Mouse (Mus musculus) layer of hippocampus, adult 2 months (tissue): ENCODE results near the gene Rpl10-ps3. TPM values are rescaled to one million over a fixed set of nuclear protein-coding genes. Genes with fewer than 3 reads are reported as not detected.

ENCODE experiments used
- DNase-seq, 2 experiments: peaks; one replicate each; pipeline ENCODE4 v3.0.0; 2022; ENCODE audit warnings: low spot score in 2 of 2
- H3K27ac ChIP-seq: fragments of 200-600 bp; 2 replicates; pipeline ENCODE4 v1.8.1; 2022
- H3K4me3 ChIP-seq: fragments of 200-600 bp; 2 replicates; pipeline ENCODE4 v1.8.1; 2022; ENCODE audit warnings: mild to moderate bottlenecking
- CTCF ChIP-seq: fragments of 200-600 bp; conservative IDR thresholded peaks from 2 replicates; pipeline ENCODE4 v1.8.1; 2022; ENCODE audit warnings: antibody characterized with exemption, mild to moderate bottlenecking, moderate library complexity
- long read RNA-seq, 2 experiments: library from polyadenylated mRNA; stranded (forward); transcript quantifications; one replicate each; pipeline ENCODE4 v2.0.0; 2021; ENCODE audit warnings: borderline mapping rate in 2 of 2
- total RNA-seq, 2 experiments: library from RNA; stranded (reverse); gene quantifications; 2 replicates each; pipeline ENCODE4 v1.2.3; 2021

The Rpl10-ps3 gene
- 100 to 1,000 TPM; 398 TPM for total RNA-seq
- long read RNA-seq, experiment 1, transcript Rpl10-ps3-201 (1 exons, 768 nt): major isoform, 40 of 40 reads
- long read RNA-seq, experiment 1, partial matches to known transcripts: 0 of 40 reads
- long read RNA-seq, experiment 1, other reads (novel, unspliced or antisense): 0 of 40 reads
- long read RNA-seq, experiment 2, transcript Rpl10-ps3-201 (1 exons, 768 nt): major isoform, 75 of 75 reads
- long read RNA-seq, experiment 2, partial matches to known transcripts: 0 of 75 reads
- long read RNA-seq, experiment 2, other reads (novel, unspliced or antisense): 0 of 75 reads

DNA sequence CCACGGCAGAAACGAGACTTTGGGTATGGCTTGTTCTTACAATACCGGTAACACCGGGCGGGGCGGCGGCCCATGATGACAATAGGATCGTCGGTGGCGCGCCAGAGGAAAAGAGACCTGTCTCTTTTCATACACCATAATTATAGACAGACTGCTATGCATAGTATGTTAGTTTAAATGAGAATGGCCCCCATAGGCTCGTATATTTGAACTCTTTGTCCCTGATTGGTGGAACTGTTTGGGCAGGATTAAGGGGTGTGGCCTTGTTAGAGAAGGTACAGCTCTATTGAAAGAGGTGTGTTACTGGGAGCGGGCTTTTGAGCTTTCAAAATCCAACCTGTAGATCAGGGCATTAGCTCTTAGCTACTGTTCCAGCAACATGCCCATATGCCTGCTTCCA, at the start of gene Rpl10-ps3:
Gene Rpl10-ps3, minus strand, starts transcription at position 101 of the 400 bp plus-strand sequence.
- DNase-seq: no peak
- H3K27ac ChIP-seq: no peak within 1 kb of the TSS
- TF ChIP-seq CTCF: no peak
- no peak within 1 kb of the TSS for H3K4me3 ChIP-seq

DNA sequence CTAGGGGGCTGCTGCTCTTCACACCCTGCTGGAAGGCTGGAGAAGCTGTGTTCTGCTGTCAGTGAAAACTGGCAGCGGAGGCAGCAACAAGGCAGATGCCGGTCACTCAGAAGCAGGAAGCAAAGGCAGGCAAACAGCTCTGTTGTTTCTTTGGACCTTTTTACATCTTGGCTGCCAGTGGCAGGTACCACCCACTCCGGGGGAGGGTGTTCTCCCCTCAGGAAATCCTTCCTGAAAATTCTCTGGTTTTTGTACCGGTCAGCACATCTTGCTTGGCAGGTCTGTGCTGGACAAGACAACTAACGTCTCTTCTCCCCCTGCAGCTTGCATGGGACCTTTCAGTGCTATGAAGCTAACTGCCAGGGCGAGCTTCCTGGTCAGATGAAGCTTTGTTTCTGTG, 30.8 kb upstream of the Rpl10-ps3 start:
- TF ChIP-seq CTCF: no peak
- no peak for DNase-seq

DNA sequence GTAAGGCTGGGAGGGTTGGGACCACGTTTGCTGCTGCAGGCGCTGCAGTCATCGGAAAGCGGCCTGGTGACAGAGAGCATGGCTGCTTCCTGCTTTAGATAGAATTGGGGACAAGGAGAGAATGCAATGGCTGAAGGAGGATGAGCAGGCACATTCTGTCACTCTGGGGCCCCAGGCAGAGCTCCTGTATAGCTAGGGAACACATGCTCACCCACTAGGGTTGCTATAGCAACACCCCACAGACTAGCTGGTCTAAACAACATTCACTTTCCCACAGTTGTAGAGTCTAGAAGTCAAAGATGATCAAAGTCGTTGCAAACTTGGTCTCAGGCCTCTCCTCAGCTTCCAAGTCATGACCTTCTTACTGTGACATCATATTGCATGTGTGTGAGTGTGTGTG, 29.9 kb upstream of the Rpl10-ps3 start:
- Histone ChIP-seq H3K4me3 (no peak overlapping the region), H3K27ac (peak overlapping the region; percentile 82)
- DNase-seq: peak; percentile 58 to 74
- TF ChIP-seq CTCF: no peak

More for the DNA sequence above, 30.8 kb upstream of the Rpl10-ps3 start:
- Histone ChIP-seq H3K27ac (no peak overlapping the region), H3K4me3 (no peak overlapping the region)

DNA sequence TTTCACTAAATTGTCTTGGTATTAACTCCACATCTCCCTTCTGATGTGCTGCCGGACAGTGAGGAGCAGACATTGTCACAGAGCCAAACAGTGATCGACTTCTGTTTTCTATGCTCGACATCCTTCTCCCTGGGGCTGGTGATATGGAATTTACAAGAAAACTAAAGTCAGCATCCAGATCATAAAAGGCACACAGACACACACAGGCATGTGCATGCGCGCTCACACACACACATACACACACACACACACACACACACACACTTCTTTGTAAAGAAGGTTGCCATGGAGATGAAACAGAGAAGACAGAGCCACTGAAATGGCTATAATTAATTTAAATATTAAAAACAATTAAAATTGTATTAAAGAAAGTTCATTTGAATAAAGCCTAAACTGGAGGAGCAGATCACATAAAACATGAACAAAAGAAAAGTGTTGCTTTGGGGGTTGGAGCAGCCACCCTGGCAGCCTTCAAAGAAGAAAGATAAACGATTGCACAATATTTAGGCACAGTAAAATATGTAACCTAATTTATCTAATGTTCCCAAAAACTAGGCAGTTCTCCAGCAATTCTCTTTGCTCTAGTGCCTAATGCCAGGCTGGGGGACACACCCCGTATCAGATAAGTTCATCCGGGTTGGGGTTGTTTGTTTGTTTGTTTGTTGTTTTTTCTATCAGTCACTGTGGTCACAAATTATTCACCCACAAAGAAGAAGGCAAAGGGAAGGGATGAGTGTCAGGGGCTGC, 24.0 kb upstream of the Rpl10-ps3 start:
- DNase-seq: no peak
- TF ChIP-seq CTCF: no peak
- no peak overlapping the region for H3K4me3 ChIP-seq
- no peak overlapping the region for H3K27ac ChIP-seq

DNA sequence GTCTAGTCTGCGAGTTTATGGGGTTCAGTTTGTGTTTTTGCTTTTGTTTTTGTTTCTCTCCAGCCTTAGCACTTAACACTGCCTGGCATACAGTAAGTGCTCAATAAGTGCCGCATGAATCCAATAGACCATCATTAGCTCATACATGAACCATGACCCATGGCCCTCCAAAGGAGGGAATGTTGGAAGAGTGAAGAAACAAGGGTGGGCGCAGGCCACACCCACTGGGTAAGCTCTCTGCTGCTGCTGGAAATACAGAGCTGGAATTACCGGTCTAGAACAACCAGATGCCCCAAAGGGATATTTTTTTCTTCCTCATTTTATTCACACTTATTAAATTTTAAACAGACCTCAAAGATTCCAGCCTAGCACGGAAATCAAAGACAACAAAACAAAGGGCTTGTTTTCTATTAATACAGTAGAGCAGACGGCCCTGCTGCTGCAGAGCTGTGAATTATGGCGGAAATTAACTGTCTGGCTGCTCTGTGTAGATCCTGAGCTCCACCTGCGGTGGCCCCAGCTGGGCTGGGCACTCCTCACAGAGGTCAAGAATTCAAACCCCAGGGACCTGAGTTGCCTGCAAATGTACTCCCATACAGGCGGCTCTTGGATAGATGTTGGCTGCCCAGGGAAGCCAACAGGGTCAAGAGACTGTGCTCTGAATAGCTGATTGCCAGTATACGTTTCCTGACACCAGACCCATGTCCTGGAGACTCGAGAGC, 20.5 kb upstream of the Rpl10-ps3 start:
- Histone ChIP-seq H3K4me3 (no peak overlapping the region), H3K27ac (no peak overlapping the region)
- TF ChIP-seq CTCF: no peak
- no peak for DNase-seq

DNA sequence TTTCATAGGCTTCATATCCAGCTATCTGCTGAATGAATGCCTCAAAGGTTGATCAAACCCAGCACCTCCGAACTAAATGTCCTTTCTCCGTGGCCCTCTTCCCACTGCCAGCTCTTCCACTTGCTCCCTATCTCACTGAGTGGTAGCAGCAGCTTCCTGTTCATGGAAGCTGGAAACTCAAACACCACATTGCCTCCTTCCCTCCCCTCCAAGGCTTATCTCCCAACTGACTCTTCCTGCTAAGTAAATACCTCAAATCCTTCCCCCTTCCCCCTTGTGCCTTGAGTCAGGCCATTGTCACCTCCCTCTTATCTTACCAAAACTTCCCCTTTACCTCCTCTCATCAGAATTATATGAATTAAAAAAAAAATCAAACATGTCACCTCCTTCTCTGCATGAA, 19.2 kb upstream of the Rpl10-ps3 start:
- no peak for TF ChIP-seq CTCF
- DNase-seq: no peak
- H3K4me3 ChIP-seq: no peak overlapping the region
- no peak overlapping the region for H3K27ac ChIP-seq

DNA sequence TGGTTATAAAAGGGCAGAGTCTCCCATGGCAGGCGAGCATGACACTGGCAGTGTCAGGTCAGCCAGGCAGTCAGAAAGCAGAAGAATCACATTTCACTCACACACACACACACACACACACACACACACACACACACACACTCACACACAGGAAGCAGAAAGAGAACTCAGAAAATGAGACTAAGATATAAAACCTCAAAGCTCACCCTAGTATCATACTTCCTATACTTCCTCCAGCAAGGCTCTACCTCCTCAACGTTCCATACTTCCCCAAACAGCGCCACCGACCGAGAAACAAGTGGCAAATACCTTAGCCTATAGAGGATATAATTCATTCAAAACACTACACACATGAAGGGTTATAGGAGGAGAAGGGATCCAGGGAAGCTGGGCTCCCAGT, 18.5 kb upstream of the Rpl10-ps3 start:
- no peak overlapping the region for H3K27ac ChIP-seq
- TF ChIP-seq CTCF: no peak
- no peak overlapping the region for H3K4me3 ChIP-seq
- no peak for DNase-seq

DNA sequence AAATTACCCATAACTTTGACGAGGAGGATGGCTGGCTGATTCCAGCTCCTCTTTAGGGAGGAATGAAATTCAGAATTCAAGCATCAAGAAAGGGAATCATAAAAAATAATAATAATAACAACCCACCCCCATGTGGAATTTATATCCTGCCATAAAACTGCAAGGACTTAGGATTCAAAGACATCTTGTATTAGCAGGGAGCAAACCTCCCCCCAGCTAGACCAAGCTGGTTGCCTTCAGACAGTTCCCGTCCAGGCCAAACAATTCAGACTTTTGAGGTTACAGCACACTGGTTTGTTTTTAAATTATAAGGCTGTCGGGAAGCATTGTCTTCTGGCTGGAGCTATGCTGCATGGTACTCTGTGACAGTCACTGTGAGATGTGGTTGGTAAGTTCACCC, 17.8 kb upstream of the Rpl10-ps3 start:
- DNase-seq: no peak
- TF ChIP-seq CTCF: no peak
- Histone ChIP-seq H3K4me3 (no peak overlapping the region), H3K27ac (no peak overlapping the region)

DNA sequence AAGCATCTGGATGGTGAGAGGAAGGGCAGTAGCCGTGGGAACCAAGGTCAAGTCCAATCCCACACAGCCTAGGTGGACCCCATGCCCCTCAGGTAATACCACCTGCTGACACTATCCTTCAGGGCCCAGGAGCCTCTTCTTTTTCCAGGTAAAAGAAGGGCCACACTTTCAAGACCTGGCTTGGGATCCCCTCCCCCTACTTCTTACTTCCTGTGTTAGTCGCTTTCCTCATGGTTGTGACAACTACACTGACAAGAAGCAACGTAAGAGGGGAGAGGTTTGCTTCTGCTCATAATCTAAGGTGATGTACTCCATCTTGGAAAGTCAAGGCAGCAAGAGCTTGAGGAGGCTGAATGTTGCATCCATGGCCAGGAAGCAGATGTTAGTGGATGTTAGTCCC, 15.6 kb upstream of the Rpl10-ps3 start:
- no peak overlapping the region for H3K4me3 ChIP-seq
- TF ChIP-seq CTCF: no peak
- no peak for DNase-seq
- H3K27ac ChIP-seq: no peak overlapping the region

DNA sequence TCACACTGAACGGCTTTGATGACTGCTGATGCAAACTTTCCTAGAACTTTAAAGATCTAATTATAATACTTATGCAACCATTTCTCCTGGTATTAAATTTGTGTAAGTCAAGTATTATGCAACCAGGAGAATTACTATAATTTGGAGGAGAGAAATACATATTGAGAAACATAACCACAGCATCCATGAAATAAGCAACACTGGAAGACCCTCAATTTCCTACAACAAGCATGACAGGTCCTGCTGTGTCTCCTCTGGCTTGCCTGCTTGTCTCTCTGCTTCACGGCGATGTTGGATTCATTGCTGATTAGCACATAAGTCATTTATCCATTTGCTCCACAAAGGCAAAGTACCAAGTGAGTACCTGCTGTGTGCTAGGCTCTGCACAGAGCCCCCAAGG, 12.6 kb upstream of the Rpl10-ps3 start:
- DNase-seq: no peak
- TF ChIP-seq CTCF: no peak
- H3K4me3 ChIP-seq: no peak overlapping the region

DNA sequence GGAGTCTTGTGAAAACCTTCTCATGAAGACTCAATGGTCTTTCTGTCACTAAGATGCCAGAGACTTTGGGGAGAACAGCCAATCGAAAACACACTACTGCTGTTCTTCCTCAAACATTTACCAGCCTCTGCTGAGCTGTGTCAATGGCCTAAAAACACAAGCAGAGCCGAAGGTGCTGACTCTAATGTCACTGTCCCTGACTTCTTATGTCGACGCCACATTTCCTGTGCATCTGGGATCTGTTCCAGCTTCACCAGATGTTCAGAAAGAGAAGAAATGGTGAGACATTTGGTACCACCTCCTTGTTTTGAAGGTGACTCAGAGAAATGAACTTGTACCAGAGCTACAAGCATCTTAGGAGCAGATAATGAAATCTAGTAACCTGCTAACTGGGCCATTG, 7.0 kb upstream of the Rpl10-ps3 start:
- no peak for TF ChIP-seq CTCF

More for the DNA sequence above, 12.6 kb upstream of the Rpl10-ps3 start:
- H3K27ac ChIP-seq: no peak overlapping the region

DNA sequence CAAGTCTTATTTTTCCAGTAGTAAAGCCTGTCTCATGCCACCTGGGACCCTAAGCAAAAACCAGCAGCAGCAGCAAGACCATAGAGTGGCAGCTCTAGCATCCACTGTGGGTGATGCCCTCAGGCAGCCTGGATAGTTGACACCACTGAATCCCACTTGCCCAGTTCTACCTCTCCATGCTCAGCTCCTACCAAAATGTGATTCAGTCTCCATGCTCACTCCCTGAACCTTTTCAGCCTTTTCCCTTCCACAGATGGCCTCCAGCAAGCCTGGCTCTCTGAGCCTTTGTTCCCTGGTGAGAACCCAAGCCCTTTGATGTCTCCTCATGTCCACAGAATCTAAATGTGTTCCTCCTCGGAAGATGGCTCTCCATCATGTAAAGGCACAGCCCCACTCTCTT, 5.8 kb upstream of the Rpl10-ps3 start:
- TF ChIP-seq CTCF: no peak
- H3K27ac ChIP-seq: no peak overlapping the region
- DNase-seq: no peak
- no peak overlapping the region for H3K4me3 ChIP-seq

More for the DNA sequence above, 7.0 kb upstream of the Rpl10-ps3 start:
- DNase-seq: no peak
- no peak overlapping the region for H3K4me3 ChIP-seq
- no peak overlapping the region for H3K27ac ChIP-seq

DNA sequence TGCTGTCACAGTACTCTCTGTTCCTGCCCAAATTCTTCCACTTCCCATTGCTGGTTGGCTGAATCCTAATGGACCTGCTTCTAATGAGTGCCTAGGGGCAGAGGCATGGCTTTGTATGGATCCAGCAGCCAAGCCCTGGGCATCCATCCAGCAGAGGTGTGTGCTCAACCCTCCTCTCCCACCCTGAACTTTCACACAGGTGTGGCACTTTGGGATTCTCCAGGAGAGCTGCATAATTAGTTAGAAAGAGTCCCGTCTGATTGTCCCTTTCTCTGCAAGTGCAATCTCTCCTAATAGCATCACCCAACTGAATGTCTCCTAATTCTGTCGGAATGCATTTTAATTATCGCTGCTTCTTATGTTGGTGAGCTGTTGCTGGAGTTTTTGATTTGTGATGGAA, 4.4 kb upstream of the Rpl10-ps3 start:
- H3K27ac ChIP-seq: no peak overlapping the region
- H3K4me3 ChIP-seq: no peak overlapping the region
- no peak for DNase-seq
- TF ChIP-seq CTCF: no peak
